Mouse (Mus musculus): ENCODE results near the gene Sel1l3. TPM values are rescaled to one million over a fixed set of nuclear protein-coding genes. Genes with fewer than 3 reads are reported as not detected.

The Sel1l3 gene
- polyA plus RNA-seq, 1 experiment = 35.1 TPM

- 90% methylated on average over 13 of the region's 13 CpGs for WGBS
- TF ChIP-seq CTCF (IDR thresholded peaks at IDR 0.05; ENCODE audit: extremely low read depth, insufficient read length, insufficient replicate concordance, low read depth, low read length) (no peak), POLR2A (IDR thresholded peaks at IDR 0.05; ENCODE audit: low read depth, low read length) (no peak)
- no peak overlapping the region for H3K27ac ChIP-seq (ENCODE audit: insufficient read depth, low read depth, low read length)
- H3K27me3 ChIP-seq (ENCODE audit: control insufficient read depth, insufficient read depth, low read length) = no peaks in the 10 kb centered on the region
- H3K4me3 ChIP-seq (ENCODE audit: low read depth, low read length) = no peak overlapping the region
- peaks cover 41% of the 10 kb centered on the region for H3K36me3 ChIP-seq (ENCODE audit: control insufficient read depth, insufficient read depth, low read length)
- H3K4me1 ChIP-seq (ENCODE audit: control insufficient read depth, insufficient read depth, insufficient read length, low read length) = no peaks in the 10 kb centered on the region
Measured at GRCm38 (mm10) chr5:53155985-53156679, 57.6 kb downstream of the Sel1l3 start.

- WGBS = 54% methylated on average over 2 of the region's 2 CpGs
- H3K4me1 ChIP-seq (ENCODE audit: control insufficient read depth, insufficient read depth, insufficient read length, low read length) = no peaks in the 10 kb centered on the region
- H3K27me3 ChIP-seq (ENCODE audit: control insufficient read depth, insufficient read depth, low read length) = no peaks in the 10 kb centered on the region
- H3K4me3 ChIP-seq (ENCODE audit: low read depth, low read length) = no peak overlapping the region
- H3K36me3 ChIP-seq (ENCODE audit: control insufficient read depth, insufficient read depth, low read length) = peaks cover 38% of the 10 kb centered on the region
- H3K27ac ChIP-seq (ENCODE audit: insufficient read depth, low read depth, low read length) = no peak overlapping the region
- TF ChIP-seq CTCF (IDR thresholded peaks at IDR 0.05; ENCODE audit: extremely low read depth, insufficient read length, insufficient replicate concordance, low read depth, low read length) (no peak), POLR2A (IDR thresholded peaks at IDR 0.05; ENCODE audit: low read depth, low read length) (no peak)
Measured at GRCm38 (mm10) chr5:53154501-53154900, 59.2 kb downstream of the Sel1l3 start.

DNA sequence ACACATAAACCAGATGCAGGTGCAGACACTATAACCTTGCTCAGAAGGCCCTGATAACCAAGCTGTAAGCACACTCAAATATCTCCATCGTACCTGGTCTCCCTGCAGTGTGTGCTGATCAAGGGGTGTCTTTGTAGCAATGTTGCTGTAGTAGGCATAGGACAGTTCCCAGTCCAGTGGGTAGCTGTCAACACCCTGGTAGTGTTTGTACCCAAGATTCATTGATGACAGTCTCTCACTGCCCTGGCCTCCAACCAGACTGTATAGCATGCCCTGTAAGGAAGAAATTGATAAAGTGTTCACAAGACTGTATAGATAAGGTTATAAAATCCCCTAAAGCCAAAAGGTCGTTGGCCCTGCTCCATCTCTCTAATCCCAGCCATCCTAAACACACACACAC lies 59.6 kb downstream of the Sel1l3 start:
- no peak overlapping the region for H3K27ac ChIP-seq (ENCODE audit: insufficient read depth, low read depth, low read length)
- WGBS = 41% methylated on average over 2 of the region's 2 CpGs
- peaks cover 35% of the 10 kb centered on the region for H3K36me3 ChIP-seq (ENCODE audit: control insufficient read depth, insufficient read depth, low read length)
- H3K4me1 ChIP-seq (ENCODE audit: control insufficient read depth, insufficient read depth, insufficient read length, low read length) = no peaks in the 10 kb centered on the region
- no peak overlapping the region for H3K4me3 ChIP-seq (ENCODE audit: low read depth, low read length)
- TF ChIP-seq POLR2A (IDR thresholded peaks at IDR 0.05; ENCODE audit: low read depth, low read length) = no peak
- no peak for TF ChIP-seq CTCF (IDR thresholded peaks at IDR 0.05; ENCODE audit: extremely low read depth, insufficient read length, insufficient replicate concordance, low read depth, low read length)
- no peaks in the 10 kb centered on the region for H3K27me3 ChIP-seq (ENCODE audit: control insufficient read depth, insufficient read depth, low read length)

- Histone ChIP-seq H3K36me3 (ENCODE audit: control insufficient read depth, insufficient read depth, low read length) (peaks cover 33% of the 10 kb centered on the region), H3K27me3 (ENCODE audit: control insufficient read depth, insufficient read depth, low read length) (no peaks in the 10 kb centered on the region), H3K4me1 (ENCODE audit: control insufficient read depth, insufficient read depth, insufficient read length, low read length) (no peaks in the 10 kb centered on the region), H3K27ac (ENCODE audit: insufficient read depth, low read depth, low read length) (no peak overlapping the region), H3K4me3 (ENCODE audit: low read depth, low read length) (no peak overlapping the region)
- TF ChIP-seq CTCF (IDR thresholded peaks at IDR 0.05; ENCODE audit: extremely low read depth, insufficient read length, insufficient replicate concordance, low read depth, low read length) = no peak
- TF ChIP-seq POLR2A (IDR thresholded peaks at IDR 0.05; ENCODE audit: low read depth, low read length) = no peak
- 78% methylated on average over 5 of the region's 5 CpGs for WGBS
Measured at GRCm38 (mm10) chr5:53153144-53153543, 60.6 kb downstream of the Sel1l3 start.

DNA sequence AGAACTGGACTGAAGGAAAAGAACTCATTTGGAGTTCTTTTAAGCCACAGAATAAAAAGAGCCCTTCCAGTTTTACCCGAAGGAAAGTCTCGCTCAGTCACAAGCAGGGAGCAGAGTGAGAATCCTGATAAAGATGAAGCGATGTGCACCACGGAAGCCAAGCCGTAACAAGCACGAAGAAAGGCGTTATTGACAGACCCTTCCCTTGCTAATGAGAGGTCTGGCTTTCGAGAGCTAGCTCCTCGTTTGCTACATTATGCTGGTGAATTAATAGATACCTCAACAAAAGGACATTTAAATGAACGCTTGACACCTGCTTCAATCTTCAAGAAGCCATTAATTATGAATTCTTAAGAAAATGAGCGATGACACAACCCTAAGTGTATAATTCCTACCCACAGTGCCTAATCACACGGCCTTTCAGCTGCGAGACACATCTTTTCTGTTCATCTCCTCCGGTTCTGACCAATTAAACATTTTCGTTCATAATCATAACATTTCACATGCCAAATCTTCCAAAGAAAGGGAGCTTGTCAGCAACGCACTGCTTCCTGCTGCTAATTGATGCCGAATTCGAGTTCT lies 62.3 kb downstream of the Sel1l3 start:
- 90% methylated on average over 18 of the region's 18 CpGs for WGBS
- Histone ChIP-seq H3K27me3 (ENCODE audit: control insufficient read depth, insufficient read depth, low read length) (no peaks in the 10 kb centered on the region), H3K27ac (ENCODE audit: insufficient read depth, low read depth, low read length) (no peak overlapping the region), H3K4me3 (ENCODE audit: low read depth, low read length) (no peak overlapping the region), H3K36me3 (ENCODE audit: control insufficient read depth, insufficient read depth, low read length) (peaks cover 37% of the 10 kb centered on the region), H3K4me1 (ENCODE audit: control insufficient read depth, insufficient read depth, insufficient read length, low read length) (no peaks in the 10 kb centered on the region)
- TF ChIP-seq CTCF (IDR thresholded peaks at IDR 0.05; ENCODE audit: extremely low read depth, insufficient read length, insufficient replicate concordance, low read depth, low read length) (no peak), POLR2A (IDR thresholded peaks at IDR 0.05; ENCODE audit: low read depth, low read length) (no peak)

DNA sequence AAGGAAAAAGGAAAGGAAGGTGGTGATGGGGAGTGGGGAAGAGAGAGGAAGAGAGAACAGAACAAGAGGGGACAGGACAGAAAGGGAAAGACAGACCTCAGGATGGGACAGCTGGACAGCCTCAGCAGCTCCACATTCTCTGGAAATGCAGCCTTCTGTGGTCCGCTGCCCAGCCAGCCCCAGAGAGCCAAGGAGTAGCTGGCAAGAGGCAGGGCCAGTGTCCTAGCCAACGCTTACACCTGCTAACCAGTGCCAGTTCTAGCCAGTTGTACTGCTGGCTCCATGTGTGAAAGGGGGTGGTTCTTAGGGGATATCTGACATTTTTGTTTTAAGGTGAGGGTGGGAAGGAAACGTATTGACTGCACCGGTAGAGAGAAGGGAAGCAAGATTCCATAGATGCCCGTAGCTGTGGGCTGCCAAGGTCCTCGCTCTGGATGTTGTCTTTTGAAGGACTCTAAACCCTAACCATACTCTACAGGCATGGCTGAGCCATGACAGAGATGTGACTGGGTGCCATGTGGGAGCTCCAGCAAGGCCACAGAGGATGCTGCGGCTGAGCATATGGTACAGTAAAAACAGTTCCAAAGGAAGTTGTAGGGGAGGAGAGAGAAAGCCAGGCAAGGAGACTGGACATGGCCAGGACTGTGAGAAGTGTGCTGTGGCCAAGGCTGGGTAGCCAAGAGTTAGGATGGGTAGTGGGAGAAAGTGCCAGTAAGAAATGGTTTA lies 64.6 kb downstream of the Sel1l3 start:
- Histone ChIP-seq H3K36me3 (ENCODE audit: control insufficient read depth, insufficient read depth, low read length) (peaks cover 32% of the 10 kb centered on the region), H3K27ac (ENCODE audit: insufficient read depth, low read depth, low read length) (no peak overlapping the region)
- 92% methylated on average over 7 of the region's 7 CpGs for WGBS

More for the DNA sequence above, 64.6 kb downstream of the Sel1l3 start:
- Histone ChIP-seq H3K4me3 (ENCODE audit: low read depth, low read length) (no peak overlapping the region), H3K4me1 (ENCODE audit: control insufficient read depth, insufficient read depth, insufficient read length, low read length) (no peaks in the 10 kb centered on the region), H3K27me3 (ENCODE audit: control insufficient read depth, insufficient read depth, low read length) (no peaks in the 10 kb centered on the region)
- TF ChIP-seq CTCF (IDR thresholded peaks at IDR 0.05; ENCODE audit: extremely low read depth, insufficient read length, insufficient replicate concordance, low read depth, low read length) = no peak
- no peak for TF ChIP-seq POLR2A (IDR thresholded peaks at IDR 0.05; ENCODE audit: low read depth, low read length)
